Mouse (Mus musculus) C2C12 (cell line): ENCODE data around the gene Erp27.

ENCODE experiments used
- CTCF ChIP-seq: IDR thresholded peaks from one replicate; pipeline ENCODE4 v1.5.1; 2011; ENCODE audit not compliant: control insufficient read depth, insufficient read depth, insufficient read length
- FOSL1 ChIP-seq: IDR thresholded peaks from one replicate; pipeline ENCODE4 v1.8.0; 2011; ENCODE audit warnings: mild to moderate bottlenecking, low read length; ENCODE audit not compliant: poor library complexity, insufficient read depth, severe bottlenecking
- MAX ChIP-seq: IDR thresholded peaks from one replicate; pipeline ENCODE4 v1.6.1; 2011; ENCODE audit warnings: mild to moderate bottlenecking, control low read depth

DNA sequence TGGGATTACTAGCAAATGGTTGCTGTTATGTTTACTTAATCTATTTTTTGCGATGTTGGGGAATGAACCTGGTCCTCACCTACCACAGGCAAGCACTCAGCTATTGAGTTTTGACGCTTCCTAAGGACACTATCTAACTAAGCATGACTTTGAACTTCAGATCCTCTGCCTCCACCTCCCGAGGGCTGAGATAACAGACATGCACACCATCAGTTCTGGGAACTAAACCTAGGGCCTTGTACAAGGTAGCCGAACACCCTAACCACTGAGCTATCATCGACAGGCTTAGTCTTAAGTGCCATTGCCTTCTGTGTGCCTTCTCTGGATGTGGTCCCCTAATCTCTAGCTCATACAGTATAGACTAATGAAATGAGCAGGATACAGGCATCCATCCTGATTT is 56.6 kb downstream of the Erp27 start:
- TF ChIP-seq CTCF (no peak), FOSL1 (no peak), MAX (no peak)
